Mouse (Mus musculus) gastrocnemius, adult 8-10 months (tissue): Measurements from ENCODE around the gene Chchd4. TPM values are rescaled to one million over a fixed set of nuclear protein-coding genes. Genes with fewer than 3 reads are reported as not detected.

Source experiments
- total RNA-seq, 4 experiments: library from RNA; stranded (reverse); gene quantifications; 2 replicates each; pipeline ENCODE4 v1.2.4; 2022

Chchd4 gene
- total RNA-seq, 4 experiments from 2014 or later: 8.4 to 11.4 (median 9.1) TPM

Other genes with a start within 250 kb of the Chchd4 start
- gene Wnt7a, start 62.2 kb downstream of the Chchd4 start, total RNA-seq: not detected
- gene Tmem43, start 157 bp upstream of the Chchd4 start, total RNA-seq: 10 to 100 TPM; 21.9 to 30.1 (median 24.6) TPM
- 1 to 10 TPM; 6.4 to 9.5 (median 8.2) TPM for gene Xpc, start 42.3 kb upstream of the Chchd4 start, total RNA-seq
- 10 to 100 TPM; 22.9 to 26.5 (median 24.0) TPM for gene Lsm3, start 42.4 kb upstream of the Chchd4 start, total RNA-seq
- gene Slc6a6, start 210.5 kb upstream of the Chchd4 start, total RNA-seq: 10 to 100 TPM; 66.0 to 81.7 (median 77.6) TPM